In the genomic region with DNA sequence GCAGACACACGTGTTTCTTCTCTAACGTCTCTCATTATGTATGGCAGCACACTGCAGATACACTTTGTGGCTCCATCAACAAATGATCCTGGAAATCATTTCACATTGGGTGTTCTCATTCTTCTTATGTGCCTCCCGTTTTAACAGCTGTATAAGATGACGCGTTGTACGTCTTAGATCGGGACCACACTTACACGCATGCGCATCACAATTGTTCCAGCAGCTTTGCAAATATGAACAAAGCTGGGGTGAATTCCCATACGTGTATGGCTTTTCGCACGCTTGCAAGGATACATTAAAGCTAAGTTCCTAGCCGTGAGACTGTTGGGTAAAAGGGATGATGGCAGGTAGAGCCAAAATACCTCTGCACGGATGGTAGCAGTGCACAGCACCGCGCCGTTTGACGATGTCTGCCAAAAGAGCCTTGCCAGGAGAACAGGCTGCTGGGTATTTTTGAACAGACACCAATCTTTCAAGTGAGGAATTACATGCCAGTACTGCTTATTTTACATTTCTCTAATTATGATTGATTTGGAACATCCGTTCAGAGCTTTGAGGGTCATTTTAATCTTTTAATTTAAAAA, we compare ENCODE assay signal across 21 mouse cellular contexts. TPM values are rescaled to one million over a fixed set of nuclear protein-coding genes. Genes with fewer than 3 reads are reported as not detected.
A peak's percentile ranks its signal among the peaks of the same experiment; 100 is the strongest.
DNase-seq lines count a peak whose midpoint lies in the region; ATAC-seq and TF ChIP-seq lines count a peak whose summit lies in the region.
"Had no signal": no experiment of that assay in that cellular context is flagged by ENCODE, and none has a peak within 500 bp of the region (broad histone marks: within the 10 kb centered on the region; RNA-seq: fewer than 3 reads in every experiment).

No protein-coding gene starts in this region.

- H3K27me3 ChIP-seq in forebrain, embryonic 13.5 days = no peaks in the 10 kb centered on the region
- no peaks in the 10 kb centered on the region for H3K27me3 ChIP-seq in forebrain, embryonic 11.5 days (ENCODE audit: control insufficient read depth, insufficient read depth, low read length)
- no peaks in the 10 kb centered on the region for H3K27me3 ChIP-seq in forebrain, postnatal 0 days (ENCODE audit: insufficient read depth, low read length)
- H3K27me3 ChIP-seq: embryonic facial prominence, embryonic 12.5 days; heart, embryonic 15.5 days; lung, embryonic 15.5 days had no signal

- H3K36me3 ChIP-seq in forebrain, embryonic 13.5 days (ENCODE audit: poor library complexity, severe bottlenecking) = peaks cover 44% of the 10 kb centered on the region
- no peaks in the 10 kb centered on the region; the same call in 1 of the 2 replicates for H3K36me3 ChIP-seq in forebrain, embryonic 11.5 days (ENCODE audit: control insufficient read depth, insufficient read depth, low read length)
- H3K36me3 ChIP-seq in forebrain, postnatal 0 days (ENCODE audit: insufficient read depth) = peaks cover 53% of the 10 kb centered on the region

- no peak overlapping the region for H3K27ac ChIP-seq in forebrain, embryonic 13.5 days
- no peak overlapping the region for H3K27ac ChIP-seq in forebrain, embryonic 11.5 days (ENCODE audit: low read depth, low read length)
- peak overlapping the region; percentile 24 for H3K27ac ChIP-seq in forebrain, postnatal 0 days (ENCODE audit: low read depth, low read length)
- H3K27ac ChIP-seq: embryonic facial prominence, embryonic 12.5 days; heart, embryonic 15.5 days; liver, embryonic 14.5 days; lung, embryonic 15.5 days; macrophage; midbrain, embryonic 10.5 days had no signal

- H3K9ac ChIP-seq in forebrain, embryonic 13.5 days = no peak overlapping the region
- no peak overlapping the region for H3K9ac ChIP-seq in forebrain, embryonic 11.5 days (ENCODE audit: low read length)
- no peak overlapping the region for H3K9ac ChIP-seq in forebrain, postnatal 0 days
- H3K9ac ChIP-seq: embryonic facial prominence, embryonic 12.5 days; heart, embryonic 15.5 days; liver, embryonic 14.5 days; lung, embryonic 15.5 days had no signal

- no peak for DNase-seq in forebrain, embryonic 11.5 days (ENCODE audit: low spot score)
- peak; percentile 35 for DNase-seq in layer of hippocampus, adult 9-11 months
- no peak for DNase-seq in layer of hippocampus, adult 9-10 months (ENCODE audit: low spot score)
- peak; percentile 45 for DNase-seq in cerebellum, adult 9-10 months
- DNase-seq in forebrain, postnatal 0 days = peak; percentile 75
- DNase-seq in thymus, postnatal 10 days (ENCODE audit: low spot score in 2 of 2) = no peak
- DNase-seq: adrenal gland, postnatal 14 days; gastrocnemius, postnatal 36 days; kidney, adult 2 months; kidney, postnatal 14 days; thymus, postnatal 36 days had no signal

- peak; percentile 45; the same call in 1 of the 2 replicates for ATAC-seq in forebrain, embryonic 13.5 days
- ATAC-seq in forebrain, embryonic 11.5 days (replicated peaks; ENCODE audit: low FRiP score) = no peak
- peak; percentile 57 for ATAC-seq in forebrain, postnatal 0 days
- no peak for ATAC-seq in erythroid progenitor cell, adult 5-6 weeks (replicated peaks; ENCODE audit: low FRiP score, poor library complexity, severe bottlenecking)

- no peak overlapping the region for H3K4me3 ChIP-seq in forebrain, embryonic 13.5 days
- H3K4me3 ChIP-seq in forebrain, embryonic 11.5 days (ENCODE audit: low read depth, low read length) = no peak overlapping the region
- H3K4me3 ChIP-seq in forebrain, postnatal 0 days (ENCODE audit: low read depth, low read length) = no peak overlapping the region
- H3K4me3 ChIP-seq: embryonic facial prominence, embryonic 12.5 days; erythroblast, embryonic 14.5 days; heart, embryonic 15.5 days; lung, embryonic 15.5 days; midbrain, embryonic 10.5 days had no signal

- no peaks in the 10 kb centered on the region for H3K9me3 ChIP-seq in forebrain, embryonic 13.5 days (replicated peaks)
- no peaks in the 10 kb centered on the region for H3K9me3 ChIP-seq in forebrain, embryonic 11.5 days (ENCODE audit: control insufficient read depth, low read length)
- H3K9me3 ChIP-seq in forebrain, postnatal 0 days (ENCODE audit: low read length) = no peaks in the 10 kb centered on the region
- H3K9me3 ChIP-seq: embryonic facial prominence, embryonic 12.5 days; G1E; heart, embryonic 15.5 days; lung, embryonic 15.5 days; midbrain, embryonic 10.5 days had no signal

- 92% methylated on average over 19 of the region's 19 CpGs for WGBS in forebrain, embryonic 13.5 days
- WGBS in forebrain, embryonic 11.5 days = 94% methylated on average over 19 of the region's 19 CpGs
- 69% methylated on average over 19 of the region's 19 CpGs for WGBS in forebrain, postnatal 0 days

- no peak; the same call in 1 of the 2 replicates for TF ChIP-seq CTCF in forebrain, postnatal 0 days (IDR thresholded peaks at IDR 0.05; ENCODE audit: low read depth)

- no peak overlapping the region for H3K4me2 ChIP-seq in forebrain, embryonic 13.5 days
- no peak overlapping the region for H3K4me2 ChIP-seq in forebrain, embryonic 11.5 days (ENCODE audit: low read depth, low read length, severe bottlenecking)
- H3K4me2 ChIP-seq in forebrain, postnatal 0 days (ENCODE audit: low read depth) = no peak overlapping the region
- H3K4me2 ChIP-seq: embryonic facial prominence, embryonic 12.5 days; heart, embryonic 15.5 days; lung, embryonic 15.5 days had no signal

- H3K4me1 ChIP-seq in forebrain, embryonic 13.5 days = no peaks in the 10 kb centered on the region
- H3K4me1 ChIP-seq in forebrain, embryonic 11.5 days (replicated peaks; ENCODE audit: control insufficient read depth, insufficient read depth, low read length) = no peaks in the 10 kb centered on the region
- H3K4me1 ChIP-seq in forebrain, postnatal 0 days (ENCODE audit: insufficient read depth) = no peaks in the 10 kb centered on the region
- H3K4me1 ChIP-seq: embryonic facial prominence, embryonic 12.5 days; heart, embryonic 15.5 days; lung, embryonic 15.5 days; midbrain, embryonic 10.5 days had no signal

RNA-seq across cellular contexts. Expression of gene Sav1, which starts 50.0 kb away (rescaled TPM):
- 1.1 and 1.5 TPM in 2 replicates for polyA plus RNA-seq in forebrain, embryonic 13.5 days (2015; fragmentation: Nextera tagmentation; extraction: Ambion mirVana)
- polyA plus RNA-seq in forebrain, embryonic 11.5 days (2014; fragmentation: Nextera tagmentation; extraction: Ambion mirVana) = 9.7 and 10.2 TPM in 2 replicates
- total RNA-seq in forebrain, postnatal 0 days (2014; rRNA removed) = 19.9 and 21.7 TPM in 2 replicates
- polyA plus RNA-seq in forebrain, postnatal 0 days (2015; fragmentation: Nextera tagmentation; extraction: Ambion mirVana) = 2.4 and 2.5 TPM in 2 replicates
- total RNA-seq in erythroid progenitor cell, adult 5-6 weeks (2015; ENCODE audit: low replicate concordance) = 144 and 186 TPM in 2 replicates
- total RNA-seq in erythroid progenitor cell, adult 5-6 weeks (2017; ENCODE audit: low replicate concordance) = 87.7 and 131 TPM in 2 replicates

Comparison
In these comparisons a context has a peak if more than half of its experiments do, and no peak if none do; other contexts are left out.
1. ATAC-seq: peak in forebrain, embryonic 13.5 days (single experiment) and forebrain, postnatal 0 days (single experiment); none in forebrain, embryonic 11.5 days (single experiment) and erythroid progenitor cell, adult 5-6 weeks (single experiment).
2. DNase-seq: peak in layer of hippocampus, adult 9-11 months (single experiment), cerebellum, adult 9-10 months (single experiment) and forebrain, postnatal 0 days (single experiment); none in forebrain, embryonic 11.5 days (single experiment), layer of hippocampus, adult 9-10 months (single experiment) and thymus, postnatal 10 days (0 of 2).